Mouse (Mus musculus): ENCODE results near the gene Map1s.

GRCm38 (mm10) chr8:70873364-70873985 is 32.3 kb upstream of the Map1s start, which contains the start of gene Ccdc124:
- TF ChIP-seq POLR2A (IDR thresholded peaks at IDR 0.05; ENCODE audit: low read depth, low read length) (peak; percentile 22), CTCF (IDR thresholded peaks at IDR 0.05; ENCODE audit: extremely low read depth, insufficient read depth, insufficient read length, insufficient replicate concordance) (peak; percentile 95)

All from spleen, adult 2 months (tissue).